Mouse (Mus musculus): ENCODE results near the gene 2900026A02Rik. TPM values are rescaled to one million over a fixed set of nuclear protein-coding genes. Genes with fewer than 3 reads are reported as not detected.

Gene 2900026A02Rik
- total RNA-seq, 1 experiment = 12.3 TPM

GRCm38 (mm10) chr5:113216328-113216960 is 4.6 kb downstream of the 2900026A02Rik start:
- no peaks in the 10 kb centered on the region for H3K36me3 ChIP-seq (ENCODE audit: control insufficient read depth, insufficient read depth, low read length, poor library complexity, severe bottlenecking)
- H3K9me3 ChIP-seq (ENCODE audit: control insufficient read depth, insufficient read depth, low read depth, low read length) = no peaks in the 10 kb centered on the region
- no peaks in the 10 kb centered on the region; a peak in 1 of 4 replicates for H3K4me1 ChIP-seq (ENCODE audit: control insufficient read depth in 2 of 2, insufficient read depth in 2 of 2, low read length in 2 of 2, poor library complexity in 1 of 2)
- in situ Hi-C loops (cut with MboI; ENCODE audit: low sequenced_read_pairs in 2 of 2, unreplicated experiment in 2 of 2) = no loop called here
- TF ChIP-seq CHD2 (IDR thresholded peaks at IDR 0.05; ENCODE audit: low read depth, low read length) (no peak), MAFK (IDR thresholded peaks at IDR 0.05; ENCODE audit: insufficient read depth, low read depth, low read length) (no peak), HCFC1 (IDR thresholded peaks at IDR 0.05; ENCODE audit: borderline replicate concordance, insufficient read depth, low read length) (no peak), ZNF384 (IDR thresholded peaks at IDR 0.05; ENCODE audit: low read depth, low read length) (no peak), ZC3H11A (IDR thresholded peaks at IDR 0.05; ENCODE audit: borderline replicate concordance, low read depth, low read length) (no peak)
- no peak overlapping the region for H3K9ac ChIP-seq (ENCODE audit: insufficient read depth, low read depth, low read length, poor library complexity, severe bottlenecking)
- no peak overlapping the region for H3K4me3 ChIP-seq (ENCODE audit: insufficient read depth in 1 of 2, low read depth in 1 of 2, low read length in 2 of 2, poor library complexity in 1 of 2, severe bottlenecking in 1 of 2)
- no peak overlapping the region for H3K27ac ChIP-seq (ENCODE audit: insufficient read depth, low read depth, low read length, poor library complexity, severe bottlenecking)
- no peak for DNase-seq (ENCODE audit: low read depth, low spot score)

- H3K9me3 ChIP-seq (ENCODE audit: control insufficient read depth, insufficient read depth, low read depth, low read length) = no peaks in the 10 kb centered on the region
- no peaks in the 10 kb centered on the region for H3K36me3 ChIP-seq (ENCODE audit: control insufficient read depth, insufficient read depth, low read length, poor library complexity, severe bottlenecking)
- H3K27ac ChIP-seq (ENCODE audit: insufficient read depth, low read depth, low read length, poor library complexity, severe bottlenecking) = no peak overlapping the region
- in situ Hi-C loops (cut with MboI; ENCODE audit: low sequenced_read_pairs in 2 of 2, unreplicated experiment in 2 of 2) = no loop called here
- DNase-seq (ENCODE audit: low read depth, low spot score) = no peak
- H3K9ac ChIP-seq (ENCODE audit: insufficient read depth, low read depth, low read length, poor library complexity, severe bottlenecking) = no peak overlapping the region
- peaks cover 0 to 2% of the 10 kb centered on the region in 2 experiments; a peak in 1 of 4 replicates for H3K4me1 ChIP-seq (ENCODE audit: control insufficient read depth in 2 of 2, insufficient read depth in 2 of 2, low read length in 2 of 2, poor library complexity in 1 of 2)
- H3K4me3 ChIP-seq (ENCODE audit: insufficient read depth in 1 of 2, low read depth in 1 of 2, low read length in 2 of 2, poor library complexity in 1 of 2, severe bottlenecking in 1 of 2) = no peak overlapping the region
- TF ChIP-seq CHD2 (IDR thresholded peaks at IDR 0.05; ENCODE audit: low read depth, low read length) = no peak
- no peak for TF ChIP-seq ZNF384 (IDR thresholded peaks at IDR 0.05; ENCODE audit: low read depth, low read length)
- no peak for TF ChIP-seq ZC3H11A (IDR thresholded peaks at IDR 0.05; ENCODE audit: borderline replicate concordance, low read depth, low read length)
These were observed 5.4 kb downstream of the 2900026A02Rik start for GRCm38 (mm10) chr5:113215610-113216011.

GRCm38 (mm10) chr5:113214455-113214854 is 6.6 kb downstream of the 2900026A02Rik start:
- peaks cover 0 to 11% of the 10 kb centered on the region in 2 experiments; a peak in 1 of 4 replicates for H3K4me1 ChIP-seq (ENCODE audit: control insufficient read depth in 2 of 2, insufficient read depth in 2 of 2, low read length in 2 of 2, poor library complexity in 1 of 2)
- no peak overlapping the region for H3K4me3 ChIP-seq (ENCODE audit: insufficient read depth in 1 of 2, low read depth in 1 of 2, low read length in 2 of 2, poor library complexity in 1 of 2, severe bottlenecking in 1 of 2)
- no peak overlapping the region for H3K9ac ChIP-seq (ENCODE audit: insufficient read depth, low read depth, low read length, poor library complexity, severe bottlenecking)
- TF ChIP-seq ZNF384 (IDR thresholded peaks at IDR 0.05; ENCODE audit: low read depth, low read length) = no peak
- no peak for DNase-seq (ENCODE audit: low read depth, low spot score)
- no peaks in the 10 kb centered on the region for H3K9me3 ChIP-seq (ENCODE audit: control insufficient read depth, insufficient read depth, low read depth, low read length)
- H3K27ac ChIP-seq (ENCODE audit: insufficient read depth, low read depth, low read length, poor library complexity, severe bottlenecking) = no peak overlapping the region
- in situ Hi-C loops (cut with MboI; ENCODE audit: low sequenced_read_pairs in 2 of 2, unreplicated experiment in 2 of 2) = no loop called here
- H3K36me3 ChIP-seq (ENCODE audit: control insufficient read depth, insufficient read depth, low read length, poor library complexity, severe bottlenecking) = no peaks in the 10 kb centered on the region

- H3K27ac ChIP-seq (ENCODE audit: insufficient read depth, low read depth, low read length, poor library complexity, severe bottlenecking) = no peak overlapping the region
- H3K4me3 ChIP-seq (ENCODE audit: insufficient read depth in 1 of 2, low read depth in 1 of 2, low read length in 2 of 2, poor library complexity in 1 of 2, severe bottlenecking in 1 of 2) = no peak overlapping the region
- DNase-seq (ENCODE audit: low read depth, low spot score) = no peak
- TF ChIP-seq MAFK (IDR thresholded peaks at IDR 0.05; ENCODE audit: insufficient read depth, low read depth, low read length) (0 out of 2 replicates have a peak, but pooled peaks have one; percentile 33), HCFC1 (IDR thresholded peaks at IDR 0.05; ENCODE audit: borderline replicate concordance, insufficient read depth, low read length) (no peak), ZC3H11A (IDR thresholded peaks at IDR 0.05; ENCODE audit: borderline replicate concordance, low read depth, low read length) (no peak), ZNF384 (IDR thresholded peaks at IDR 0.05; ENCODE audit: low read depth, low read length) (no peak), CHD2 (IDR thresholded peaks at IDR 0.05; ENCODE audit: low read depth, low read length) (no peak)
- in situ Hi-C loops (cut with MboI; ENCODE audit: low sequenced_read_pairs in 2 of 2, unreplicated experiment in 2 of 2) = no loop called here
- H3K4me1 ChIP-seq (ENCODE audit: control insufficient read depth in 2 of 2, insufficient read depth in 2 of 2, low read length in 2 of 2, poor library complexity in 1 of 2) = peaks cover 0 to 12% of the 10 kb centered on the region in 2 experiments; a peak in 2 of 4 replicates
- H3K9ac ChIP-seq (ENCODE audit: insufficient read depth, low read depth, low read length, poor library complexity, severe bottlenecking) = no peak overlapping the region
- H3K9me3 ChIP-seq (ENCODE audit: control insufficient read depth, insufficient read depth, low read depth, low read length) = no peaks in the 10 kb centered on the region
- no peaks in the 10 kb centered on the region for H3K36me3 ChIP-seq (ENCODE audit: control insufficient read depth, insufficient read depth, low read length, poor library complexity, severe bottlenecking)
These were observed 7.0 kb downstream of the 2900026A02Rik start for GRCm38 (mm10) chr5:113214041-113214440.

Data from ES-E14 (cell line).